Mouse (Mus musculus): ENCODE results near the gene Hecw2.

GRCm38 (mm10) chr1:53866374-53866902 is 328.5 kb downstream of the Hecw2 start:
- TF ChIP-seq GATA1 (IDR thresholded peaks at IDR 0.05; ENCODE audit: borderline replicate concordance, low read length) (no peak), CTCF (IDR thresholded peaks at IDR 0.05; ENCODE audit: low read depth, low read length) (no peak), GATA2 (IDR thresholded peaks at IDR 0.05; ENCODE audit: borderline replicate concordance, low read depth, low read length) (no peak), TAL1 (conservative IDR thresholded peaks at IDR 0.05; ENCODE audit: low read depth, low read length) (no peak)

All from G1E (cell line).